Mouse (Mus musculus): ENCODE data around the gene Clstn3. TPM values are rescaled to one million over a fixed set of nuclear protein-coding genes. Genes with fewer than 3 reads are reported as not detected.
"Not testable (repeated sequence)": the region's sequence is repeated elsewhere in the genome, so short reads cannot be mapped to it uniquely, and the experiment has no call there.

Gene Clstn3
- total RNA-seq, 2 experiments from 2014 or later: 1.2 to 1.4 TPM

DNA sequence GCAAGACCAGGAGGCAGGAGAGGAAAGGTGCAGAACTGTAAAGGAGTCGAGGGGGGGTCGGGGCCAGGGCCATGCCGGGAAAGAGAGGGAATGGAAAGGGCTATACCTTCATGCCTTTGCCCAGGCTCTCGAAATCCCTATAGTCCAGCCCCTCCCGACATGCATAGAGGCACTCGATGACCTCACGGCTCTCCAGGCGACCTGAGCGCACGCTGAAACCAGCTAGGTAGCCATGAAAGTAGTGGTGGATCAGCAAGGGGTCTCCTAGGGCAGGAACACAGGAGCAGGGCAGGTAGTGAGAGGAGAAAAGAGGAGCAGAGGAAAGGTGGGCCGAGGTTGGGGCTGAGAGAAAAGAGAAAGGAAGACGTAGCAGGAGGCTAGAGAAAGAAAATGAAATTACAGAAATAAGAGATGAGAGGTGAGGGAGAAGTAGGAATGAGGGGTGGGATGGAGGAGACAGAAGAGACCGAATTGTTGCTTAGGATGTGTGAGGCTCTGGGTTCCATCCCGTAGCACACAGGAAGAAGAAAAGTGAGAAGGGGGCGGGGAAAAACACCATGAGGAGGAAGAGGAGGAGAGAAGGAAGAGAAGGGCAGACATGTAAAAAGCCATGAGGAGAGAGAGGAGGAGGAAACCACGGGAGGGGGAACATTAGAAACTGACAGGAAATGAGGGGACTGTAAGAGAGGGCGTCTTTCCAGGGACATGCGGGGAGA lies 14.8 kb downstream of the Clstn3 start:
- no peak for DNase-seq (ENCODE audit: low spot score in 2 of 2)

DNA sequence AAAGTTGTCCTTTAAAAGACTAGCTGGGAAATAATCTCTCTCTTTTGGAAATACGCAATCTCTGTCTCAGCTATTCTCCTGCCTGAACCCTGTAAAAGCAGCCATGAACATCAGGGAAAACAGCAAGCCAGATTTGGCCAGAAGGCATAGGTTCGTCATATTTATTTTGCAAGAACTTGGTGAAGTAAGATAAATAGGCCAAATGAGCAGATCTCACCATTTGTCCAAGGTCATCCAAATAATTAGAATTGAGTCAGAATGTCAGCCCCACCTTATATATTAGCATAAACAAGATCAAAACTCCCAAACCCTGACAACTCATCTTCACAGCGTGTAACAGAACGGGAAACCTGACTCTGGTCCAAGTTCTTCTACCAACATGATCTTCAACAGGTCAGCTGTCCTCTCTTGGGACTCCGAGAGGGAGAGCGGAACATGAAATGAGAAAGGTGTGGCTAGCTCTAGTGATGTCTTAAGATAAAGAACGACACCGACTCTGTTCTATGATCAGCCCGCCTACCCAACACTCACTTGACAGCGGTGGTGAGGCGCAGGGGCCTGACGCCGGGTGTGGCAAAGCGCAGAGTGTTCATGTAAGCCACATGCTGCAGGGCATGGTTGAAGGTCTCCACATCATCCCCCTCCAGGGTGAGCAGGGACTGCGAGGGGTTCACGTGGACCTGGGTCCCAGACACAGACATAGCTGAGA lies 15.5 kb downstream of the Clstn3 start:
- no peak for DNase-seq (ENCODE audit: low spot score in 2 of 2)

DNA sequence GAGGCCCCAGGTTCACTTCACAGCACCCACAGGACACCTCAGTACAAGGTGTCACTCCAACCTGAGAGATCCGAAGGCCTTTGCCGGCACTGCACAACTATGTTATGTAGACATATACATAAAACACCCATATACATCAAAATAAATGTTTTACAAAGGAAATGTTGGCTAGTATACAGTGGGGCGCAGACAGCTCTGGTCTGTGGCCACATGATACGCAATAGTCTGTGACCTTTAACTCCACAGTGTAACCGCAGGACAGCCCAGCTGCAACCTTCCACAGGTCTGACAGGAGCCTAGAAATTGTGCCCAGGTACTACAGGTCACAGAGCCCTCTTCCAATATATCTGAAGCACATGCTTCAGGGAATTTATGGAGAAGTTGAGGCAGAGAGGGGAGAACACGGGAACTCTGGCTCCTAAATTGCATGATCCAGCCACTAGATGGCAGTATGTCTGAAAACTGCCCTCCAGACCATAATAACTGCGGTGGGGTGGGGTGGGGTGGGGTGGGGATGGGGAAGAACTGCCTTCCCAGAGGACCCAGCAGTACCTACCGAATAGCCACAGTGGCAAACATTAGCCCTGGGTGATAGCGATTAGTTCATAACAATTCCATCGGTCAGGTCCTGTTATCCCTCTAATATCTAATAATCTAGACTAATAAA lies 16.3 kb downstream of the Clstn3 start:
- no peak for DNase-seq (ENCODE audit: low spot score in 2 of 2)

DNA sequence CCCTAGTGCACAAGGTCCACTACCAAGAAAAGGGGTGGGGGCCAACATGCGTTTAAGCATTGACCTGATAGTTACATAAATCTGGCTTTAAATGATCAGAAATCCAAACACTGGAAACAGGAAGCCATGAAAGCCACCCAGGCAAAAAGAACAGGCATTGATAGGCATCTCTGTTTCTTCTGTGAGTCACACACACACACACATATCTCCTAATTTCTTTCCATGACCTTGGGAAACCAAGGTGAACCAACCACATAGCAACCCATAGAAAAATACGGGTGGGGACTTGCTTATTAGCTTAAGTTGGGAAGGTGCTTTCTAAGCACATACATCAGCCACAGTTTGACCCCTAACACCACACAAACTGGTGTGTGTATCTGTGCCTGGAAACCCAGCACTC lies 17.2 kb downstream of the Clstn3 start:
- no peak for DNase-seq (ENCODE audit: low spot score in 2 of 2)

DNA sequence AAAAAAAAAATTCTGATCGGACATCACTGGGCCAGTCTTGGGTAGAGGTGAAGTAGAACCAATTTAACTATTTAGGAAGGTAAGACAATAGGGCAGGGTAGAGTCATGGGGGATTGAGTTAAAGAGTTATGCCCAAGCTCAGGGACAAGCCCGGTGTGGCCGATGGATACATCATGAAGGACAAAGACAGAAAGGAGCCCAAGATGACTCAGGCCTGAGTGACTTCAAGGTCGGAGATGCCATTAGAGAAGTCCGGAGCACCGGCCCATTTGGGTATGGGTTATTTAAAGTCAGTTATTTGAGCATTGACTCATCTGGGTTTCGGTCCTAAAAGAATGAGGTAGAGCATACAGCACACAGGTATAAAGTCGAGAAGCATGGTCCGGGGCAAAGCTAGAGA lies 18.1 kb downstream of the Clstn3 start:
- DNase-seq (ENCODE audit: low spot score in 2 of 2): no peak

DNA sequence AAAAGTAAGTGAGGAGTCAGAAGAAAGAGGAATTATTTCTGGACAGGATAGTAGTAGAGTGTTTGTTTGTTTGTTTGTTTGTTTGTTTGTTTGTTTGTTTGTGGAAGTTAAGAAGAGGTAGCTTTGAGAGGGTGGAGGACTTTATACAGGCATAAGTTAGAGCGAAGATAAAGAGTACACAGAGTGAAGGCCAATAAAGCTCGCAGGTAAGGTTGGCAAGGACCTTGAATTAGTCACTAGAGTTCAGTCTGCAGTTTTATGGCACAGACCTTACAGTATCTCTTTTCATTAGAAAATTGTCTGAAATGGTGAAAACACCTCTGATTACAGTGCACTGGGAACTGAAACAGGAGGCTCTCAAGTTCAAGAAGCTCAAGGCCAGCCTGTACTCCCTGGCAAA lies 18.6 kb downstream of the Clstn3 start:
- DNase-seq (ENCODE audit: low spot score in 2 of 2): no peak

DNA sequence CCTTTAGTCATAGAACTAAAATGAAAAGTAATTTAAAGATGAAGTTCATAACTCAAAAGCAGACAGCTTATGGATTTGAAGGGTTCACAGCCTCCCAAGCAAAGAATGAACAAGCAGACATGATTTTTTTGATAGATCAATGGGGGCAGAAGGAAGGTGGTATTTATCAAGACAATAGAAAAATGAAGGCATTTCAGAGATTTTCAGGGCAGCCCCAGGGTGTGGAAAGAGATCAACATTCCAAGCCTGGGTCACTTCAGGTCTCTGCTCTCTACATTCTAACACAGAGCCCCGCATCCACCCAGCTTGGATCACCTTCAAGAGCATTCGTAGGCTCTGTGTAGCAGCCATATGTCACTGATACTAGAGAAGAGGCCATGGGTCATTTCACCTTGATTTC lies 21.3 kb downstream of the Clstn3 start:
- DNase-seq (ENCODE audit: low spot score in 2 of 2): no peak

DNA sequence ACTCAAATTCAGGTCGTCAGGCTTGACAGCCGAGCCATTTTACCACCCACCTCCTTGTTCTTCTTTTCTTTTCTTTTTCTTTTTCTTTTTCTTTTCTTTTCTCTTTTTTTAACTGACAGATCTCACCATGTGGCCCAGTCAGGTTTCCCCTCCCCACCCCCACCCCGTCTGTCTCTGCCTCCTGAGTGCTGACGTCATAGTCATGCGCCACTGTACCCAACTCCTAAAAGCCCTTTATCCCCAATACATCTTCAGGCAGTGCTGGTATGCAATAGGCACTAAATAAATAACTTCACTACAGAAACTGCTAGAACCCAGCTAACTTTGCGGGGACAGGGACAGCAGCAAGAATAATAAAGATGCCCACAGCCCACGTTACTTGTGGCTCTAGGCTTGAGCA lies 28.3 kb downstream of the Clstn3 start:
- no peak for DNase-seq (ENCODE audit: low spot score in 2 of 2)

DNA sequence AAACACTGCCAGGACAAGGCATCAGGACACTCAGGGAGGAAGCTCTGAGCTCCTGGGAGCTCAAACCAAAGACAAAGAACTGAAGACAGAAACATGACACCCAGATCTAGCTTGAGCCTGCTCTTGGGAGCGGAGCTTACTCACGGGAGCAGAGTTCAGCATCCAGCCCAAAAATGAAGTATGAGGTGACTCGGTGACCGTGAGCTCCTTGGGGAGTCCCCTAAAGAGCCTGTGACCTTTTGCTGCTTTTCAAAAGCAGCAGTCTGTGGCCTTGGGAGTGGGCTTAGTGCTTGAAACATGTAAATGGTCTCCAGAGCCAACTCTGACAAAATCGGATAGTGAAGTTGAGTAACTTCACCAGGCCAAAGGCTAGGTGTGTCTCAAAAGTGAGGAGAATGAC lies 29.4 kb downstream of the Clstn3 start:
- DNase-seq (ENCODE audit: low spot score in 2 of 2): no peak

DNA sequence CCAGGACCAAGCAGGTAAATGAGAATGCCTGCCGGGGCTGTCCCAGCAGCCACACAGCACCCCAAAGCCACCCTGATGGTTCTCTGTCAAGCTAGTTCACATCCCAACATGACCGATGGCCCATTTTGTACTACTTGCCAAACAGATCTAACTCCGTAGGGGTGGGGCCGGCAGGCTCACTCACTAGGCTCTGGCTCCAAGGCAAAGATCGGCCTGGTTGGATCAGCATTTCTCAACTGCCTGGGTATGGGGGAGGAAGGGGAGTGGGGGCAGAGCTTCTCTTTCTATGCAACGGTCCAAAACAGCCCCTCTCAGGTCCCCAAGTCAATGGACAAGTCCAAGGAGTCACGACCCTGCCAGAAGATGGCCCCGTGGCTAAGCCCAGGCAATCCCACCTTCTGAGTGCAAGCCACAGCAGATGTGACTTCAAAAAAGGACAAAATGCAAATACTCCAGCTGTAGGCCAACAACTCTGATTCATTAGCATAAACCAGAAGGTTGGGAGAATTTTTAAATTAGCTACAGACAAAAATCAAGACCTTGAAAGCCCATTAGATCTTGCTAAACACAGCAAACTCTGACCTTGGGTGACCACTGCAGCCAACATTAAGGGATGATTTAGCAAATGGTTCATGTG lies 30.8 kb downstream of the Clstn3 start:
- no peak for DNase-seq (ENCODE audit: low spot score in 2 of 2)

DNA sequence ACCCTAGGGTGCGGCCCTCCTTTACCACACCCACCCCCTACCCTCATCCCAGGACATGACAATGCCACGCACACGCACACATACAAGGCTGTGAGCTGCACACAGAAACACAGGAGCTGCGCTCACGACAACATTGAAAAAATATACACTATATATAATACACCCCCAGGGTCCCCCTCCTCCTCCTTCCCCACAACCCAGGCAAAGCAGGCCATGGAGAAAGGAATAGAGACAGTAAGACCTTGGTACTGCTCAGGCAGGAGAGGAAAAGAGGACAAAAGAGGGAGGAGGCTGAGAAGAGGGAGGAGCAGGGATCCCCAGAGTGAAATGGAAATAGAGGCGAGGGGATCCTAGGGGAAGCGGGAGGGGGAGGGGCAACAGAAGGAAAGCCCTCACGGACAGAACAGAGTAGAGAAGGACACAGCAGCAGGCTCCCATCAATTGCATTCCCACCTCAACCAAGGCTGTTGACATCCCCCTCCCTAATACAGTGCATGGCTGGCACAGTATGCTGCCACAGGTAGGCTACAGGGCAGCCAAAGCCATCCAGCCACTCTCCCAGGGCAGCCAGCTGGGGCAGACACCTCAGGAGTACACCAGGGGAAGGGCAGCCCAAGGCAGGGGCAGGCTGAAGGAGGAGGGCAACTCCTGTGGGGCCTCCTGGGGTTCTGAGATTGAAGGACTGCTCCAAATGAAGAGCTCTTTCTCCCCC lies 33.7 kb downstream of the Clstn3 start:
- no peak for DNase-seq (ENCODE audit: low spot score in 2 of 2)

DNA sequence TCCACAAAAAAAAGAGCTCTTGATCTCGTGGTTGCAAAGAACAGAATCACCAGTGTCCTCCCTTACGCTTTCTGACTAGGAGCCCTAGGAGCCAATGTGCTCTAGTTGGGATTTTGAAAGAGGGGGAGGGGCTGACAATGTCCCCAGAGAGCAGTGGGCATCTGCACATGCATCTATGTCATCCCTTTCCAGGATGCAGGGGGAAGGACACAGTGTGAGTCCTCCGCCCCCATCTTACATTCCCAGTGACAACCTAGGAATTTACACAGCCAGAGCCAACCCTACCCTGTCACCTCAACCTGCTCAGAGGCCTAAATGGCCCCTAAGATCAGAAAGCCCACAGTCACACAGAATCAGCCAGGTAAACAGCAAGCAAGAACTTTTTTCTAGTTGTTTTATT lies 34.2 kb downstream of the Clstn3 start:
- no peak for DNase-seq (ENCODE audit: low spot score in 2 of 2)

DNA sequence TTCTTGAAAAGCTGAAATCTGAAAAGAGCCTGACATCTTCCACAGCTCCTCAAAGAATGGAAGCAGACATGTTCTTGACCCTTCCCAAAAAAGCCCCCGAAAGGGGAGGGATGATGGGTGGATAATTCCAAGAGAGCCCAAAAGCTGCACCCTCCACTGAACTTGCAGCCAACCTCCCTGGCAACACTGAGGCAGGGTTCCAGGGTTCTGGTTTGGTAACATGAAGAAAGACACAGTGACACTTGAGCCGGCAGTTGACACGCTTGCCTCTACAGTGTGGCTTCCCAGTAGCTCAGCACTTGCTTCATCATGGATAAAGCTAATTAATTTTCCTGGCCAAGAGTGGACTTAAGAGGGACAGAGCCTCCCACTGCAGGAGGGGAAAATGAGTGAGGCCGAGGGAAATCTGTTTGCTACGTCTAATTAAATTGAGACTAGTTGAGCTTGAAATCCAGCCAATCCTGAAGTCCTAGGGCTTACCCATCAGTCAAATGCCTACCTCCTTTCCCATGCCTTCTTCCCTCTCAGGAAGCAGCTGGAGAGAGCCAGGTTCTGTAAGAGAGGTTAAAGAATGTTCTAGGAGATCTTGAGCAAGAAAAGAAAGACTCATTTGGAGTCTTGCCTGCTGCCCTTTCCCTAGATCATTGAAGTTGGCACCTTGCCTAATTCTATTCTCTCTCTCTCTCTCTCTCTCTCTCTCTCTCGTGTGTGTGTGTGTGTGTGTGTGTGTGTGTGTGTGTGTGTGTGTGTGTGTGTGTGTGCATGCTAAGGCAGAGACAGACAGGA lies 36.6 kb downstream of the Clstn3 start:
- DNase-seq (ENCODE audit: low spot score in 2 of 2): no peak

DNA sequence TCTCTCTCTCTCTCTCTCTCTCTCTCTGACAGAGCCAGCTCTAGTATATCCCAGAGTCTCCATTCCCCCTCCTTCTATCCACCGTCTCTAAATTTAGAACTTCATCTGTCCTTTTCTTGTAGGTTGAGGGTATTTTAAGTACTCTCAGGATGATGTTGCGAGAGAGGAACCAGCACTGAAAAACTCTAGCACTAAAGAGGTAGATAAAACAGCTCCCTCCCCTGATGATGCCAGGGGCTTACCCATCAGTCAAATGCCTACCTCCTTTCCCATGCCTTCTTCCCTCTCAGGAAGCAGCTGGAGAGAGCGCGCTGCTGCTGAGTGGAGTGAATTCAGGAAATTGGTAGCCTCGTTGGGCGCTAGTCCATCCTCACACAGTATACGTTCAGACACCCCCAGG lies 37.3 kb downstream of the Clstn3 start:
- no peak for DNase-seq (ENCODE audit: low spot score in 2 of 2)

DNA sequence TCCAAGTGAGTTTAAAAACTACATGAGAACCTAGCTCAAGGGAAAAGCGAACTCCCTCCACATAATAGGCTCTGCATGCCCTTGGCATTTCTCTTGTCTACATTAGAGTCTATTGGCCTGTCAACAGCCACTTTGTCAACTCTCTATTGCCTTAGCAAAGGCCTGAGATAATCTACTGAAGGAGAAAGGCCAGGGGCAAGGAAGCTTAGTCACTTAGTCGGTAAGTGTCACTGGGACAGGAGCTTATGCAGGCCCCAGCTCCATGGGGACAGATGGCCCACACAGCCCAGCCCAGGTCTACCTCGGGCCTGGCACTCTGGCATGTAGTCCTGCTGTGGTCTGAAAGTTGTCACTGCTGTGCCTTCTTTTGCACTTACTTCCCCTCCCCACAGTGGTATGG lies 38.0 kb downstream of the Clstn3 start:
- DNase-seq (ENCODE audit: low spot score in 2 of 2): no peak

DNA sequence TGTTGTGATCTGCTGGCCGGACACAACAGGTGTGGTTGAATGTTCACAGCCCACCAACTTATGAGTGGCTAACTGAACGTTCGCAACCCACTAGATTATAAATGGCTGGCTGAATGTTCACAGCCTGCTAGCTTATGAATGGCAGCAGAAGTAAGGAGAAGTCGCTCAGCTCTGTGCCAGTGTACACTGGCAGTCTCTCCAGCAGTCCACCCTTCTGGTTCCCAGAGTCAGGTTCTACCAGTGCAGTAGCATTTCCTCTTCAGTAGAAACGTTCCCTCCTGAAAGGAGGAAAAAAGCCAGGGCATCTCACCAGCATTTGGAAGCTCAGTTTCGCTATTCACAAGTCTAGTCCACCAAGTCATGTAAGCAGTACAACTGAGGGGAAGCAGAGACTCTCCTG lies 39.1 kb downstream of the Clstn3 start:
- DNase-seq (ENCODE audit: low spot score in 2 of 2): no peak

DNA sequence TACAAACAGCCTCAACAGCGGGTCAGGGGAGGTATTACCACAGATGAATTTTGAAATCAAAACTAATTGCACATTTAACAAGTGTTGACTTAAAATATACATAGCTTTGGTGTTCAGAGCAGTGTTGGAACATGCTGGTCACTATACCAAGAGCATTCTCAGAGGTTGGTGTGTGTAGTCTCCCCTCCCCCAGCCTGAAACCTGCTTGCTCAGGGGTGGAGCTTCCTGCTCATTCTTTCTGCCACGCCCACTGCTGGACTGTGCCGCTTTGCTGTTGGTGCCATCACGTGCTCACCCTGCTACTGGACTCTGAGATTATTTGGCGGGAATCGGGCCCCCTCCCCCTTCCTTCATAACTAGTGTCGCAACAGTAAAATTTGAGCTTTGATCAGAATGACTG lies 39.6 kb downstream of the Clstn3 start:
- not testable (repeated sequence) for DNase-seq (ENCODE audit: low spot score in 2 of 2)

DNA sequence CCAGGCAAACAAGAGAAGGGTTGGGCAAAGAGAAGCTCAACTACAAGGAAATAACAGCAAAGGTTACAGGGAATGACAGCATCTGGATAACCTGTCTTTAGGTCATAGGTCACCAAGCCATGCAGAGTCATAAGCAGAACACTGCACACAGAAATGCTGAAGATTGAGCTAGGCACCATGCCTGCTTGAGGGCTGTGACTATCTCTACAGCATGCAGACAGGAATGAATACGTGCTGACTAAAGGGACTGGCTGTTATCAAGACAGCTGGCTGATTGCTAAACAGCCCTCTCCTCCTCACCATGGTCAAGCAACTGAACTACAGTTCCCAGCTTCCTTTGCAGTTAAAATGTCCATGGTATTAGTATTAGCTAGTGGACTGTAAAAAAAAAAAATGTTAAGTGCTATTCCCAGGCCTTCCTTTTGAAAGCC lies 40.5 kb downstream of the Clstn3 start:
- DNase-seq (ENCODE audit: low spot score in 2 of 2): no peak

DNA sequence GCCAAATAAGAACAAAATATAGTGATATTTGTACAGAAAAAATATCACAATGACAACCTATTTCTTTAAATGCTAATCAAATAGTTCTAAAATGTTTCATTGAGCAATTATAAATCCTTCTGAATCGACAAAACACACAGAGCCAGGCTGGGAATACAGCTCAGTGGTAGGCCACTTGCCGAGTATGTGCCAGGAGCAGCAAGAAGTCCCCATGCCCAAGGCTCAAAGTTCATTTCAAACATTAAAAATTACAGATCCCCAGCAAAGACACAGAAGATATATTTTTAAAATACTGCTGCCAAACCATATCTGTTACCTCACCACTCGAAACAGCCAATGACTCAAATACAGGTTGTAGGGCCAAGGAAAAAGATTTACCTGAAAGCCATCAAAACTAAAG lies 45.9 kb downstream of the Clstn3 start:
- DNase-seq (ENCODE audit: low spot score in 2 of 2): no peak

DNA sequence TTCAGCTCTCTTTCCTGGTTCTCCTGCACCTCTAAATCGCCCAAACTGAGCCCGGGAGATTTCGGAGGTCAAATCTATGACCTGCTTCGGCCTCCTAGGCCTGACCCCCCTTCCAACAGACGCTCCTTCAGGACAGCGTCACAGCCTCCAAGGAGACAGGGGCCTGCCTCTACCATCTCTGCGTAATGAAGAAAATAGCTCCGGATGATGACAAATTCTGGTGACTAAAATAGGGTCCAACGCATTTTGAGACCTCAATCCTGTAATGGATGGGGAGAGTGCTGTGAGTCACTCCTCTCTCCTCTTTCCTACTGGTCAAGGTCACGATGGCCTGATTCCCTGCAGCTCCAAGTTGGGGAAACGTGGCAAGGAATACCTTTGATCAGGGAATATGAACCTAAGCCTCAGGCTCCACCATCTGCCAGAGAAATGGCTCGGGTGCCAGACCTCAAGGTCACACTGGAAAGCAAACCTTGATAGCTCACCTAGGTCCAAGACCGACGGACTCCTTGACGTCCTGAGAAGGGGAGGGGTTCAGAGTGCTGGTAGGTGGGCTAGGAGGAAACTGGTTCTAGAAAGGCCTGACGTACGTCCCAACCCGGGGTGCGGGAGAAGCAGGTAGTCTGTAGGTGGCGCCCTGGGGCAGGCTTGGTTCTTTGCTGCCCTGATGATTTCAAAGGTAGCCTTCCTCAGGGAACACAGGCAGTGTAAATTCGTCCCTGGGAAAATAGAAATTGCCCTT lies 49.1 kb downstream of the Clstn3 start:
- peak; percentile 43 to 69 for DNase-seq (ENCODE audit: low spot score in 2 of 2)

All from gastrocnemius, postnatal 4 days (tissue).